Mouse (Mus musculus) forebrain, postnatal 0 days (tissue): ENCODE measurements at regions not wholly inside any gene's neighbourhood (a gene's known extent, or its start where the extent isn't known, plus 50 kb on each side); places are given as distances from the start of the nearest gene placed in this dataset.

Experiments used
- ATAC-seq: fragments of 200-750 bp; cut with Nextera tagmentation; 2 replicates; pipeline ENCODE4 v1.8.0; 2017; ENCODE audit warnings: mild to moderate bottlenecking, moderate library complexity
- DNase-seq: peaks from one replicate; pipeline ENCODE4 v3.0.0-alpha.2; 2015
- H3K27ac ChIP-seq: fragments of 300-500 bp; sonication (generic); 2 replicates; pipeline ENCODE4 v1.5.1; 2014; ENCODE audit warnings: low read depth, mild to moderate bottlenecking, antibody characterized with exemption, low read length, moderate library complexity, mixed read lengths
- H3K27me3 ChIP-seq: fragments of 300-500 bp; sonication (generic); 2 replicates; pipeline ENCODE4 v1.6.1; 2014; ENCODE audit warnings: mild to moderate bottlenecking, low read length, mixed read lengths; ENCODE audit not compliant: insufficient read depth
- H3K36me3 ChIP-seq: fragments of 300-500 bp; sonication (generic); 2 replicates; pipeline ENCODE4 v1.6.1; 2014; ENCODE audit warnings: mild to moderate bottlenecking, moderate library complexity; ENCODE audit not compliant: insufficient read depth
- H3K4me1 ChIP-seq: fragments of 300-500 bp; sonication (generic); 2 replicates; pipeline ENCODE4 v1.6.1; 2014; ENCODE audit warnings: antibody characterized with exemption; ENCODE audit not compliant: insufficient read depth
- H3K4me2 ChIP-seq: fragments of 300-500 bp; sonication (generic); 2 replicates; pipeline ENCODE4 v1.6.1; 2014; ENCODE audit warnings: low read depth, mild to moderate bottlenecking, moderate library complexity
- H3K4me3 ChIP-seq: fragments of 300-500 bp; sonication (generic); 2 replicates; pipeline ENCODE4 v1.5.1; 2014; ENCODE audit warnings: low read depth, low read length, mixed read lengths
- H3K9ac ChIP-seq: fragments of 300-500 bp; sonication (generic); 2 replicates; pipeline ENCODE4 v1.6.1; 2014; ENCODE audit warnings: mild to moderate bottlenecking
- H3K9me3 ChIP-seq: fragments of 300-500 bp; sonication (generic); 2 replicates; pipeline ENCODE4 v1.6.1; 2016; ENCODE audit warnings: low read length
- CTCF ChIP-seq: sonication (generic); IDR thresholded peaks from 2 replicates; pipeline ENCODE4 v1.5.1; 2016; ENCODE audit warnings: antibody characterized with exemption, control low read depth, low read depth
- WGBS: fragments of 180-500 bp; shearing (Covaris S2); extraction: QIAGEN DNeasy Blood & Tissue Kit; methylation state at CpG from one replicate; pipeline ENCODE4 v1.1.7; 2014; 5-methylcytosine and 5-hydroxymethylcytosine counted together

DNA sequence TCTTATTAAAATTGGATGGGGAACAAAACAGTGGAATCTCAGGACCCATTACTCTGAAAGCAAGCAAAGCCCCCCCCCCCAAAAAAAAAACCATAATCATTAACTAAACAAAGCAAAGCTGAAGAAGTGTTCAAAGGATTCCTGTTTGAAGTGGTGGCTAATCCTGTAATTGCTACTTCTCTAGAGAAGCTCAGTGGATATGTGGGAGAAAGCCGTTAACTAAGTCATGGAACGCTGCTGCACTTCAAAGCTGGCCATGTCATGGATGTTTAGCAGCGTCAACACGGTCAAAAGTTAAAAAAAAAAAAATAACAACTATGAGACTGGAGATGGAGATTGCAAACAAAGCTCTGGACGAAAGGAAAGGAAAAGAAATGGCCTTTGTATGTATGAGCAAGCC lies 305.3 kb upstream of the Slc35b3 start:
- ATAC-seq (no peak), DNase-seq (no peak)
- Histone ChIP-seq H3K4me1 (no peaks in the 10 kb centered on the region), H3K36me3 (no peaks in the 10 kb centered on the region), H3K9ac (no peak overlapping the region), H3K9me3 (no peaks in the 10 kb centered on the region), H3K27ac (no peak overlapping the region), H3K4me2 (no peak overlapping the region), H3K4me3 (no peak overlapping the region), H3K27me3 (no peaks in the 10 kb centered on the region)
- TF ChIP-seq CTCF, result no peak
- WGBS, result 38% methylated on average over 5 of the region's 5 CpGs

DNA sequence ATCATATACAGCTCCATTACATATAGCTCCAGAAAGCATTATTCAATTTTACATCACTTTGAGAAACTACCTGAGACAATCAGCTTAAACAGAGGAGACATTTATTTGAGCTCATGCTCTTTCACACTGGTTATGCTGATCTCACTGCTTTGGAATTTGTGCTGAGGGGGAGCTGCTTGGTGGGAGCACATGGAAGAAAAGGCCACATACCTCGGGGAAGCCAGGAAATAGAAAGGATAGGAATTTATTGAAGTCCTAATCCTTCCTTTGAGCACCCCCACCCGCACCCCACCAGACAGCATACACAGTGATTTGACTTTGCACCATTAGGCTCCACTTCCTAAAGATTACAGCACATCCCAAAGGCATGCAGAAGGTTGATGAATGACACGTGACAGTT lies 296.0 kb upstream of the Slc35b3 start:
- ATAC-seq (no peak), DNase-seq (no peak)
- Histone ChIP-seq H3K4me1 (no peaks in the 10 kb centered on the region), H3K4me2 (no peak overlapping the region), H3K9ac (no peak overlapping the region), H3K9me3 (no peaks in the 10 kb centered on the region), H3K27ac (no peak overlapping the region), H3K27me3 (no peaks in the 10 kb centered on the region), H3K36me3 (no peaks in the 10 kb centered on the region), H3K4me3 (no peak overlapping the region)
- no peak for TF ChIP-seq CTCF
- 22% methylated on average over 3 of the region's 3 CpGs for WGBS

DNA sequence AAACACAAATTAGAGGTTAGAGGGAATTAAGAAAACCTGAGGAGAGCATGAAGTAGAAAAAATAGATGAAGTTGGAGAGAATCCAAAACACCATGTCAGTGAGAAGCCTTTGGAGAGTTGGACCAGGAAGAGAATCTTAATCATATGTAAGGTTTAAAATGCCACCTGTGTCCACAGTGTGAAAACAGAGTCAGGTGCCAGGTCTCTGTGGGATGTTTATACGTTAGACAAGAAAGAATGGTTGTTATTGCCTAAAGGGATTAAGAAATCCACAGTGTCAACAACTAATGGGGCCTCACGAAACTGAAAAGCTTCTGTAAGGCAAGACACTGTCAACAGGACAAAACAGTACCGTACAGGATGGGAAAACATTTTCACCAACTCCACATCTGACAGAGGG lies 294.7 kb upstream of the Slc35b3 start:
- DNase-seq (no peak), ATAC-seq (no peak)
- no peak for TF ChIP-seq CTCF
- Histone ChIP-seq H3K9ac (no peak overlapping the region), H3K36me3 (no peaks in the 10 kb centered on the region), H3K27ac (no peak overlapping the region), H3K4me2 (no peak overlapping the region), H3K9me3 (no peaks in the 10 kb centered on the region), H3K4me3 (no peak overlapping the region), H3K4me1 (no peaks in the 10 kb centered on the region), H3K27me3 (no peaks in the 10 kb centered on the region)
- 37% methylated on average over 3 of the region's 3 CpGs for WGBS

DNA sequence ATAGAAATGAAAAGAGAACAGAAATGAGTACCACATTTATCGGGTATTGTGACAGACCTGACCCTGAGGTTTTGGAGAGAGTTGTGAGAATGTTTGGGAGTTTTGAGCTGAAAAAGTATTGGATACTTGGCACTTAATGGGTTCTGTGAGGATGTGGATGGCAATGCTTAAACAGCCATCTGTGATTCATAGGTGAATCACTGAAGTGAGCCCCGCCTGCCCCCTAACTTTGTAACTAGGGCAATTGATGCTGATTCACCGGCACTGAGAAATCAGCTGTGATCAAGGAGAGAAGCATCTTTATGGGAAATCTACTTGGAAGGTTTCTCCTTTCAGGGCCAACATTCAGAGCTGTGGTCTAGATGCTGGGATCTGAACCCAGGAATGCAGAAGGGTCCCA lies 291.9 kb upstream of the Slc35b3 start:
- H3K36me3 ChIP-seq, result no peaks in the 10 kb centered on the region
- no peaks in the 10 kb centered on the region for H3K4me1 ChIP-seq
- ATAC-seq, result no peak
- H3K4me2 ChIP-seq, result no peak overlapping the region
- no peaks in the 10 kb centered on the region for H3K9me3 ChIP-seq
- no peak overlapping the region for H3K27ac ChIP-seq
- TF ChIP-seq CTCF, result no peak
- no peak for DNase-seq
- no peak overlapping the region for H3K4me3 ChIP-seq
- no peaks in the 10 kb centered on the region for H3K27me3 ChIP-seq
- WGBS, result 91% methylated on average over 3 of the region's 3 CpGs
- H3K9ac ChIP-seq, result no peak overlapping the region

DNA sequence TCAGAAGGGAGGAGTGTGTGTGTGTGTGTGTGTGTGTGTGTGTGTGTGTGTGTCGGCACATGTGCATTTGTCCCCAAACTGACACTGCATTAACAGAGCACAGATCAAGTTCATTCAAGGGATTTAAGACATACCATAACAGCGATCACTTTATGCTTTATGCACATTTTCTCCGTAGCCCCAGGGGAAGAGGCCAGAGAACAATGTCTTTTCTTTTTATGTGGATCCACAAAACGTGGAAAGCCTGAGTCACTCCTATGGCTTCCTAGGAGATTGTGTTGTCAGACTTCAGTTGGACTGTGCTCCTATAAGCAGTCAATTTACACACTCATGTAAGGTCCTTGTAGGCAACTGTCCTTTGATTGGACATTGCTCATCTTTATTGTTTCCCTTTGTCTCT lies 289.4 kb upstream of the Slc35b3 start:
- no peak overlapping the region for H3K27ac ChIP-seq
- no peak overlapping the region for H3K9ac ChIP-seq
- no peak overlapping the region for H3K4me3 ChIP-seq
- H3K4me1 ChIP-seq, result no peaks in the 10 kb centered on the region
- ATAC-seq, result no peak
- no peaks in the 10 kb centered on the region for H3K9me3 ChIP-seq
- H3K4me2 ChIP-seq, result no peak overlapping the region
- TF ChIP-seq CTCF, result no peak
- WGBS, result 68% methylated on average over 4 of the region's 4 CpGs
- H3K27me3 ChIP-seq, result no peaks in the 10 kb centered on the region
- no peak for DNase-seq
- H3K36me3 ChIP-seq, result no peaks in the 10 kb centered on the region

DNA sequence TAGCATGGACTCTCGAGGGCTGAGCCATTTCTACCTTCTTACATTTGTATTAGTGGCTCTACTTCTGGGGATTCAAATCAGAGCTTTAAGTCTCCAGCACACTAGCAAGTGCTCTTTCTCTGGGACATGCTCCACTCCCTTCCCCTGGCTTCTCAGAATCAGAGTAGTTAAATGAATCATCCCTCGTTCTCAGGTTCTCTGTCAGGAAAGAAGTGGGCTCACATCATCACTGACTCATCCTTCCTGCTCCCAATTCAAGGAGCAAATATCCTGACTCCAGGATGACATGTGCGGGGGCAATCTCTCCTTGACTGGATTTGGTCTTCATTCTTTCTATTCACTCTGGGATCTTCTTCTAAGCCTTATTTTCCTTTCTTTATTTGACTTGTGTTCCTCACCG lies 266.2 kb upstream of the Slc35b3 start:
- no peak for ATAC-seq
- Histone ChIP-seq H3K9me3 (no peaks in the 10 kb centered on the region), H3K36me3 (no peaks in the 10 kb centered on the region), H3K4me3 (no peak overlapping the region), H3K27me3 (no peaks in the 10 kb centered on the region), H3K27ac (no peak overlapping the region), H3K9ac (no peak overlapping the region), H3K4me1 (no peaks in the 10 kb centered on the region), H3K4me2 (no peak overlapping the region)
- TF ChIP-seq CTCF, result no peak
- no peak for DNase-seq
- whole genome bisulfite sequencing, result 84% methylated on average over 4 of the region's 4 CpGs

DNA sequence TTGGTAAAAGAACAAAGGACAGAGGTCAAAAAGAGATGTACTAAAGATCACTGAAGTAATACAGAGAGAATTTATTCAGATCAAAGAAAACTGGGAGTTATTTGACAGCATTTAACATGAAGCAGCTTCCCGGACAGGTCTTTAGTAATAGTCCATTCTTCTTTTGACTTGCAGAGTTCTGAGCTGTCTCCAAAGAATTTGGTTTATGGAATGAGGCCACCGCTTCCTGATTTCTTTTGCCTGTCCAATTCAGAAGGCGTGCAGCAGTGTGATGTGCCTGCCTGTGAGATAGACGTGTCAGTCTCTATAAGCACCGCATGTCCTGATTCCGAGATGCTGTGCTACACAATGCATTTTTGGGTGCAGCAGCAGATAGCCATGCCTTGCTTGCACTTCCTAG lies 265.0 kb upstream of the Slc35b3 start:
- WGBS, result 81% methylated on average over 6 of the region's 6 CpGs
- no peak overlapping the region for H3K4me2 ChIP-seq
- H3K9me3 ChIP-seq, result no peaks in the 10 kb centered on the region
- H3K4me1 ChIP-seq, result no peaks in the 10 kb centered on the region
- no peak overlapping the region for H3K27ac ChIP-seq
- TF ChIP-seq CTCF, result no peak
- no peak overlapping the region for H3K9ac ChIP-seq
- H3K36me3 ChIP-seq, result no peaks in the 10 kb centered on the region
- ATAC-seq (no peak), DNase-seq (no peak)
- no peaks in the 10 kb centered on the region for H3K27me3 ChIP-seq
- H3K4me3 ChIP-seq, result no peak overlapping the region

DNA sequence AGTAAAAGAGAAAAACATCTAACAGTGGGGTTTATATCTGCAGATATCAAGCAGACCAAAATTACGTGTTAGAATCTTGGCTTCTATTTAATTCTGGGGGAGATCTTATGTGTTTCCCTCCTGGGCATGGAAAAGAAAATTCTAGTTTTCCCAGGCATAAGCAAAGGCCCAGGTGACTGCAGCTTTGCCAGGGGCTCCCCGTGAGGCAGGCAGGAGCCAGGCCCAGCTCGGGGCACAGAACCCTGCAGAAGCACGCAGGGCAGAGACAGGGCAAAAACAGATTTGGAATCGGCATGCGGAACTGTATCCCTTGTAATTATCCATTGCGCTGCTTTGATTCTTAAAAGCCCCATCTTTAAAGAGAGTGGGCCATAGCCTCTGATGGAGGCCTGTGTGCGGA lies 250.4 kb upstream of the Slc35b3 start:
- no peaks in the 10 kb centered on the region for H3K4me1 ChIP-seq
- H3K36me3 ChIP-seq, result no peaks in the 10 kb centered on the region
- H3K9me3 ChIP-seq, result no peaks in the 10 kb centered on the region
- no peaks in the 10 kb centered on the region for H3K27me3 ChIP-seq
- TF ChIP-seq CTCF, result no peak
- no peak overlapping the region for H3K4me3 ChIP-seq
- no peak for ATAC-seq
- H3K4me2 ChIP-seq, result no peak overlapping the region
- H3K9ac ChIP-seq, result no peak overlapping the region
- DNase-seq, result no peak
- H3K27ac ChIP-seq, result no peak overlapping the region
- 78% methylated on average over 8 of the region's 8 CpGs for WGBS
